Mouse (Mus musculus): ENCODE data around the gene Jph4. TPM values are rescaled to one million over a fixed set of nuclear protein-coding genes. Genes with fewer than 3 reads are reported as not detected.
A peak's percentile ranks its signal among the peaks of the same experiment; 100 is the strongest.

Gene Jph4
- total and polyA plus RNA-seq, 3 experiments: 2.5 to 4.0 (median 3.0) TPM

DNA sequence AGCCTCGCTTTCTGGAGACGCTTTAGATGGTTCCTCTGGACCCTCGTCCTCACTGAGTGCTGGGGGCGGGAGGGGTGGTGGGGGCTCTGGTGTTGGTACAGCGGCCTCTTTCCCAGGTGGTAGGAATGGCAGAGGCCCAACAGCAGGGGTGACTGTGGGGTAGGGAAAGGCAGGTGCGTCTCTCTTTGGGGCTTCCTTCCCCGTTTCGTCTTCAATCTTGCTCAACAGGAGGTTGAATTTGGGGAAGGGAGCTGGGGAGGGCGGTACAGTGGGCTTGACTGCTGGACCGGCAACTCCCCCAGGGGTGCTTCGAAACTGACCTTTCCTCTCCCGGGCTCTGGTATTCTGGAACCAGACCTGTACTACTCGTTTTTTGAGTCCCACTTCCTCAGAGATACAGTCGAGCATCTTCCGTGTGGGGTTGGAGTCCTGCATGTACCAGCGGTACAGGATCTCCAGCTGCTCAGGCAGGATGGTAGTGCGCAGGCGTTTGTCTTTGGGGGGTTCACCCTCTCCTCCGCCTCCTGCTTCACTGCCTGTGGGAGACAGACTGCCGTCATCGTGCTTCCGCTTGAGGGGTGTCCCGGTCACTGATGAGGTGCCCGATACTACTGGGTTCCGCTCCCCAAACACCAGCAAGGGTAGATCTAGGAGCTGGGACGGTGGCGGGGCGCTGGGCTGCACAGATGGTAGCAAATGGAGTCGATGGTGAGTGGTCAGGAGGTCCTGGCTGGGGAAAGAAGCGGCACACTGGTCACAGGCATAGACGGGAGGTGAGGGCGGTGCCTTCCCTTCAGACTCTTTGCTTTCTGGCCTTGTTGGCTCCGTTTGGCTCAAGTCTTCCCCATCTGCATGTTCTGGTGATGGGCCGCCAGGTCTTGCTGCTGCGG, 52.0 kb downstream of the Jph4 start:
- DNase-seq: no peak

DNA sequence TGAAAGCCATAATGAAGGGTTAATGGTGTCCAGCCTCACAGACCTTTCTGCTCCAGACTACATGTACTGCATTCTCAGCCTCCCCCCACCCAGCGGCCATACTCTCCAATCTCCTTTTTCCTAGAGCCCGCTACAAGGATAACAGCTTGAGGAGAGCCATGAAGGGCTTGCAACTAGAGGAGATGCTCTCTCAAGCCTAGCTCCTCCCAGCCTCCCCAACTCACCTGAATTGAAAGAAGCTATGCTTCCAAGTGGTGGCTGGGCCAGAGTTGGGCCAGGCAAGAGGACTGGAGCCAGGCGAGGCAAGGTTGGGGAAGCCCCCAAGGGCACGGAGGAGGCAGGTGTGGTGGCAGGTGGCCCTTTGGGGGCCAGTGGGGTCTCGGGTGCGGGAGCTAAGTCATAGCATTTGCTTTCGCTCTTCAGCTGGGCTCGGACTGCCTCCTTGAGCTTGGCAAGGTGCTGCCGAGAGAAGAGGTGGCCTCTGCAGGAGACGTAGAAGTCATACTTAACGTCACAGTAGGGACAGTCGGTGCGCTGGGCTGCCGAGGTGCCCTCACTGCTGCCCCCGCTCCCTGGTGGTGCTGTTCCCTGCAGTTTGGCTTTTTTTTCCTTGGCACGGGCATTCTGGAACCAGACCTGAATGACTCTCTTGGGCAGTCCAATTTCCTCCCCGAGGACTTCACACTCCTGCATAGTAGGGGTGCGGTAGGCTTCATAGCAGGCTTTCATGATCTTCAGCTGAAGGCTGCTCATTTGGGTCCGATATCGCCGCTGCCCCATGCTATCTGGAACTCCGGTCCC, 53.0 kb downstream of the Jph4 start:
- no peak for DNase-seq

GRCm38 (mm10) chr14:55063117-55063516, 53.6 kb downstream of the Jph4 start:
- DNase-seq: no peak

- peak; percentile 35 for DNase-seq
These were observed 54.1 kb downstream of the Jph4 start for GRCm38 (mm10) chr14:55062626-55063025.

GRCm38 (mm10) chr14:55061845-55062244, 54.9 kb downstream of the Jph4 start:
- no peak for DNase-seq

DNA sequence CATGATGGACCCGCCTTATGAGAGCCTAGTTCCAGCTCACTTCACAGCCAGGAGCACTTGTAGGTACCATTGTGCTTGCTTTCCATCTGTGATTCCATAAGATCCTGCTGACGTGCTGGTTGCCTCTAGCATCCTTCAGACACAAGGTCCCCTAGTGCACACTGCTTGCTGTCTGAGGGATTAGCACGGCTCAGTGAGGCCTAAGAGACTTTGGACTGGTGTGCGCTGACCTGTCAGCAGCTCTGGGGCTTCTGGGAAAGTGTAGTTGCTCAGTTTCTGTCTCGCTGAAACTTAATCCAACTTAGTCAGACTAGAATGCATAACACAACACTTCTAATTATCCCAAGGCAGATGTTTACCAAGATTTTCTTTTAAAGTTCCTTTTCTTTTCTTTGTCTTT, 56.8 kb downstream of the Jph4 start:
- no peak for DNase-seq

- DNase-seq: no peak
These were observed 57.7 kb downstream of the Jph4 start for GRCm38 (mm10) chr14:55059009-55059408.

Other genes with a start within 250 kb of the Jph4 start
- gene Homez, start 246.0 kb downstream of the Jph4 start, total RNA-seq (2021): 10 to 100 TPM; 12.1 to 18.8 TPM
- 3.5 and 4.1 TPM in 2 replicates for gene Homez, start 246.0 kb downstream of the Jph4 start, polyA plus RNA-seq (2012; rRNA removed)
- 10 to 100 TPM; 13.0 to 19.6 TPM for gene Ppp1r3e, start 239.4 kb downstream of the Jph4 start, total RNA-seq (2021)
- gene Ppp1r3e, start 239.4 kb downstream of the Jph4 start, polyA plus RNA-seq (2012; rRNA removed): 41.8 and 45.9 TPM in 2 replicates
- gene Bcl2l2, start 233.6 kb downstream of the Jph4 start, total RNA-seq (2021): 10 to 100 TPM; 42.6 to 57.7 TPM
- gene Bcl2l2, start 233.6 kb downstream of the Jph4 start, polyA plus RNA-seq (2012; rRNA removed): 43.3 and 45.1 TPM in 2 replicates
- 1 to 10 TPM in 1 of 2 experiments, not detected in 1; 7.1 TPM for gene Gm20521, start 233.5 kb downstream of the Jph4 start, total RNA-seq (2021)
- 37.6 and 42.4 TPM in 2 replicates for gene Gm20521, start 233.5 kb downstream of the Jph4 start, polyA plus RNA-seq (2012; rRNA removed)
- 100 to 1,000 TPM; 167 to 196 TPM for gene Pabpn1, start 224.4 kb downstream of the Jph4 start, total RNA-seq (2021)
- 69.3 and 80.4 TPM in 2 replicates for gene Pabpn1, start 224.4 kb downstream of the Jph4 start, polyA plus RNA-seq (2012; rRNA removed)
- 10 to 100 TPM; 24.9 to 45.1 TPM for gene Slc22a17, start 203.8 kb downstream of the Jph4 start, total RNA-seq (2021)
- 191 and 246 TPM in 2 replicates for gene Slc22a17, start 203.8 kb downstream of the Jph4 start, polyA plus RNA-seq (2012; rRNA removed)
- 1 to 10 TPM; 1.9 to 4.9 TPM for gene Efs, start 190.8 kb downstream of the Jph4 start, total RNA-seq (2021)
- 7.7 and 11.4 TPM in 2 replicates for gene Efs, start 190.8 kb downstream of the Jph4 start, polyA plus RNA-seq (2012; rRNA removed)
- gene Il25, start 184.2 kb downstream of the Jph4 start, total RNA-seq (2021): not detected
- gene Il25, start 184.2 kb downstream of the Jph4 start, polyA plus RNA-seq (2012; rRNA removed): 0.12 and 0.17 TPM in 2 replicates
- under 1 TPM in 1 of 2 experiments, not detected in 1; 0.78 TPM for gene Cmtm5, start 180.7 kb downstream of the Jph4 start, total RNA-seq (2021)
- 1.9 and 2.9 TPM in 2 replicates for gene Cmtm5, start 180.7 kb downstream of the Jph4 start, polyA plus RNA-seq (2012; rRNA removed)
- not detected for gene Myh6, start 150.0 kb downstream of the Jph4 start, total RNA-seq (2021)
- not detected in 2 replicates for gene Myh6, start 150.0 kb downstream of the Jph4 start, polyA plus RNA-seq (2012; rRNA removed)
- not detected for gene Gm17428, start 140.0 kb downstream of the Jph4 start, total RNA-seq (2021)
- gene Gm17428, start 140.0 kb downstream of the Jph4 start, polyA plus RNA-seq (2012; rRNA removed): not detected in 2 replicates
- gene Myh7, start 122.3 kb downstream of the Jph4 start, total RNA-seq (2021): not detected
- gene Myh7, start 122.3 kb downstream of the Jph4 start, polyA plus RNA-seq (2012; rRNA removed): not detected in 2 replicates
- 10 to 100 TPM; 36.0 TPM for gene Ngdn, start 101.5 kb downstream of the Jph4 start, total RNA-seq (2021)
- gene Ngdn, start 101.5 kb downstream of the Jph4 start, polyA plus RNA-seq (2012; rRNA removed): 2.7 and 2.9 TPM in 2 replicates
- gene Zfhx2, start 24.6 kb downstream of the Jph4 start, total RNA-seq (2021): 1 to 10 TPM; 6.3 to 7.3 TPM
- gene Zfhx2, start 24.6 kb downstream of the Jph4 start, polyA plus RNA-seq (2012; rRNA removed): 3.0 and 4.2 TPM in 2 replicates
- gene Thtpa, start 22.2 kb downstream of the Jph4 start, total RNA-seq (2021): 10 to 100 TPM; 11.6 to 21.6 TPM
- gene Thtpa, start 22.2 kb downstream of the Jph4 start, polyA plus RNA-seq (2012; rRNA removed): 6.0 and 6.7 TPM in 2 replicates
- gene Ap1g2, start 10.3 kb downstream of the Jph4 start, total RNA-seq (2021): 10 to 100 TPM; 21.9 to 24.8 TPM
- gene Ap1g2, start 10.3 kb downstream of the Jph4 start, polyA plus RNA-seq (2012; rRNA removed): 27.3 and 30.3 TPM in 2 replicates
- gene Dhrs2, start 105.1 kb upstream of the Jph4 start, total RNA-seq (2021): not detected
- gene Dhrs2, start 105.1 kb upstream of the Jph4 start, polyA plus RNA-seq (2012; rRNA removed): not detected in 2 replicates